Mouse (Mus musculus) cerebellum, postnatal 10 days (tissue): ENCODE data around the gene Prss45.
"Not testable (repeated sequence)": the region's sequence is repeated elsewhere in the genome, so short reads cannot be mapped to it uniquely, and the experiment has no call there.

Experiments used
- DNase-seq, 2 experiments: peaks; one replicate each; pipeline ENCODE4 v3.0.0; 2021; ENCODE audit warnings: mixed read lengths in 2 of 2

Prss45 gene

DNA sequence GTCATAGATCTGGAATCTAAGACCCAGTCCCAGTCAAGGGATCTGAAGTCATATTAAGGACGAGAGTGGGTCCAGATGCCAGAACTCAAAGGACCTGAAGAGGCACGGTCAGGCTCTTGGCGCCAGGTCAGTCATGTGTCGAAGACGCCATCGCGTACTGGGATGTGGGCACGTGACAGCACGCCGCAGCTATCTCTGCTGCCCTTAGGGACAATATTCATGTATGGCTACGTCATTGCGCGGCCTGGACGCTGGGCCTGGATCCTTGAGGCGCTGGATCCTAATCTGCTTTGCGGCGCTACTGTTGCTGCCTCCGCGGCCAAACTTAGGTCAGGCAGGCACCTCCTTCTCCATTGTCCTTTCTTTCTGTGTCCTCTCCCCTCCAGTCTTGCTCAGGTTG is at the start of gene Prss45:
Gene Prss45 (plus strand): TSS at position 178 of the 400 bp plus-strand sequence.
- no peak for DNase-seq

- no peak for DNase-seq
These were observed 46.2 kb upstream of the Prss45 start for GRCm38 (mm10) chr9:110788169-110788568.

GRCm38 (mm10) chr9:110790462-110790861 is 43.9 kb upstream of the Prss45 start:
- DNase-seq, result no peak

- DNase-seq, result no peak
These were observed 37.4 kb upstream of the Prss45 start for GRCm38 (mm10) chr9:110797013-110797412.

GRCm38 (mm10) chr9:110797866-110798265 is 36.5 kb upstream of the Prss45 start, which contains the start of gene Prss42:
Gene Prss42, plus strand, starts transcription at chr9:110798166.
- no peak for DNase-seq

DNA sequence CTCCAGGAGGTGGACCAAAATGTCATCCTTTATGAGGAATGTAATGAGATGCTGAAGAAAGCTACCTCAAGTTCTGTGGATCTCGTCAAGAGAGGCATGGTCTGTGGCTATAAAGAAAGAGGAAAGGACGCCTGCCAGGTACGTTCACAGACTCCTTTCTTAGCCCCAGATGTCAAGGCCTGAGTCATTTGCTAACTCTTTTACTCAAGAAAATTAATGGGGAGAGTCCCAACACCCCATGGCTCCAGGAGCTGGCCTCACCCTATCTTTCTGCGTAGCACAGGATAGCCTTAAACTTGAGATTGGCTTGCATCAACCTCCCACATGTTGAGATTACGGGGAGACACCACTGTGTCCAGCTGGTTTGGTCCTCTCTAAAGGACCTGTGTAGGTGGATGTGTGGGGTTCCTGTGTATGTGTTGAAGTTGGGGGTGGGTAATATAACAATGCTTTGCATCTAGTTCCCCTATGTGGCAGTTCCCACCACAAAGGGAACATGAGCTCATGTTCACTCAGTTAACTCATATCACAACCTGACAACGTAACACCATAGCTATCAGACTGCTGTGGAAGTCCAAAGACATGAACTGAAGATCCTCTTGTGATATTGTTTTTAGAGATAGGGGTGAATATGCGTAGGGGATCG is 33.4 kb upstream of the Prss45 start:
- DNase-seq, result no peak

- no peak for DNase-seq
These were observed 31.1 kb upstream of the Prss45 start for GRCm38 (mm10) chr9:110803294-110803693.

- DNase-seq, result no peak
These were observed 24.3 kb upstream of the Prss45 start for GRCm38 (mm10) chr9:110810051-110810450.

DNA sequence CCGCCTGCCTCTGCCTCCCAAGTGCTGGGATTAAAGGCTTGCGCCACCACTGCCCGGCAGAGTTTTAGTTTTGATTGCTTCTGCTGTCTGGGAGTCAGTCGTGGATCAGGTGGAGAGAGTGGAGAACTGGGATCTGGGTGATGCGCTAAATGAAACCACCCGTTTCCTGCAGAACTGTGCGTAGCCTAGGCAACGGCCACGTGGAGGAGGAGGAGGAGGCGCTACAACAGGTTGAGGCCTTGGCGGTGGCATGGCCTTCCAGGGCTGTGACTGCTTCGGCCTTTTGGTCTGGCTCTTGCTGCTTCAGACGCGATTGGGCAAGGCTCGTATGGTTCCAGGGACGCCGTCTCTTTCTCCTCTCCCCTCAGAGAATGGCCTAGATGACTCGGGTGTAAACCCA is 20.6 kb upstream of the Prss45 start, which contains the start of gene Prss44:
Gene Prss44 (plus strand): TSS at position 206 of the 400 bp plus-strand sequence.
- no peak for DNase-seq

DNA sequence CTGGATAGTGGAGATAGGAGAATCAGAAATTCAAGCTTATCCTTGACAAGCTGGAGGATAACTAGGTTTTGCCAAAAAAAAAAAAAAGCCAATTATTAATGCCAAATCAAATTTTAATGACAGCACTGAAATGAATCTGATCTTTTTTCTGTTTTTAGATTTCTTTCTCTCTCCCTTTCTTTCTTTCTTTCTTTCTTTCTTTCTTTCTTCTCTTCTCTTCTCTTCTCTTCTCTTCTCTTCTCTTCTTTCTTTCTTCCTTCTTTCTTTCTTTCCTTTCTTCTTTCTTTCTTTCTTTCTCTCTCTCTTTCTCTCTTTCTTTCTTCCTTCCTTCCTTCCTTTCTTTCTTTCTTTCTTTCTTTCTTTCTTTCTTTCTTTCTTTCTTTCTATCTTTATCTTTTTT is 13.8 kb upstream of the Prss45 start:
- DNase-seq, result not testable (repeated sequence)

GRCm38 (mm10) chr9:110821436-110821835 is 13.0 kb upstream of the Prss45 start:
- DNase-seq, result no peak

- DNase-seq, result peak; percentile 72 to 73
These were observed 9.0 kb upstream of the Prss45 start for GRCm38 (mm10) chr9:110825426-110825825.

DNA sequence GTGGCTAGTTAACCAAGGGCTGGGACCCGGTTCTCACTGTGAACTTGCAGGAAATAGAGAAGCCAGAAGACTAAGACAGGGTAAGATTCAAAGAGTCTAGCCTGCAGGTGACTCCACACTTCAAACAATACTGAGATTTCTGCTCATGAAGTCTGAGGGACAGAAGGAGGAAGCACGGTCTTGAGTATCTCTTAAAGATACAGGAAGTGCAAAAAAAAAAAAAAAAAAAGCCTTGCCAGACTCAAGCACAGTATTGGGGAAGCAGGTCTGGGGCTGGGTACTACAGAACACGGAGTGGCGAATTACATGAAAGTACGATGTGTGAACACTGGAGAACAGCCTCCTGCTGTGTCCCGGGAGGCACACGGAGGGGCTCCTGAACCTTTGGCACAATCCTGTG is 8.6 kb upstream of the Prss45 start:
- peak in 1 of 2 experiments; percentile 28 for DNase-seq

- DNase-seq, result no peak
These were observed 8.0 kb upstream of the Prss45 start, which contains the start of gene Prss43 for GRCm38 (mm10) chr9:110826390-110826789. Gene Prss43, plus strand, starts transcription at chr9:110826690.

DNA sequence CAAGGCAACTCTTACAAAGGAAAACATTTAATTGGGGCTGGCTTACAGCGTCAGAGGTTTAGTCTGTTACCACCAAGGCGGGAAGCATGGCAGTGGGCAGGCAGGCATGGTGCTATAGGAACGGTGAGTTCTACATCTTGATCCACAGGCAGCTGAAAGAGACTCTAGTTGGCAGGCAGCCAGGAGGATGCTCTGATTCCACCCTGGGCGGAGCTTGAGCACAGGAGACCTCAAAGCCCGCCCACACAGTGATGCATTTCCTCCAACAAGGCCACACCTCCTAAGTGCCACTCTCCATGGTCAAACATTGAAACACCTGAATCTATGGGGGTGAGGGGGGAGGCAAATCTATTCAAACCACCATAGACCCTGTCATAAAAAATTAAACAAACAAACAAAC is 1.4 kb upstream of the Prss45 start:
- DNase-seq, result peak in 1 of 2 experiments; percentile 14

DNA sequence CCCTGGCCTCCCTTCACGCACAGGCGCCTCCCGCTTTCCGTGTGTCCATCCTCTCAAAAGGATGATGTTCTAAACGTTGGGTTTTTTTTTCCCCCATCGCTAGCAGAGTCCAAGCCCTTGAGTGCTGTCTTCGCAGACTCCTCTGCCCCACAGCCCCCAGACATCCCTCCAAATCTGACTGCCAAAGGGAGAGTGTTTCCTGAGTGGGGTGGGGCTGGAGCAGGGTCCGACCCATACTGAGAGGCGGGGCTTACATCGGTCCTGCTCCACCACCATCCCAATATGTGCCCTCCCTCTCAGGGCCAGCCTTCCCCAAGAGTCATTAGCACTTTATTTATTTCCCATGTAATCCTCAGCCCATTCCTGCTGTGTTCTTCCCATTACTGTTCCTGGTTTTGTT is 573 bp downstream of the Prss45 start:
- no peak for DNase-seq

DNA sequence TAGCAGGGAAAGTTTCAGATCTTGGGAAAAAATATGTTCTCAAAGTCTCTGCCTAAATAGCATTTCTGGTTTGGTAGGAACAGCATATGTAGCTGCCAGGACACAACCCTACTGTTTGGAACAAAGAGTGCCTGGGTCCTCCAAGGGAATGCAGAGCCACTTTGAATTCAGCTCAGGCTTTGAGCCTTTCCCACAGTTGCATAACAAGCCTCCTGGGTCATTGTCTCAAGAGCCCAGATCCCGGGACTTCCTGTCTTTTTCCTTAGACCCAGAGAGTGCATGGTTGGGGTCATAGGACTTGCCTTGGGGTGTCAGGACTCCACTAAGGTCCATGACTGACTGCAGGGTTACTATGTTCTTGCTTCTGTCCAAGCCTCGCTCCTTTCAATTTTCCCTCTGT is 1.7 kb downstream of the Prss45 start:
- no peak for DNase-seq

- DNase-seq, result no peak
These were observed 6.5 kb downstream of the Prss45 start for GRCm38 (mm10) chr9:110840905-110841304.

GRCm38 (mm10) chr9:110841438-110841837 is 7.0 kb downstream of the Prss45 start:
- no peak for DNase-seq

GRCm38 (mm10) chr9:110844206-110844605 is 9.8 kb downstream of the Prss45 start, which contains the start of gene Prss46:
Gene Prss46, plus strand, starts transcription at chr9:110844506.
- no peak for DNase-seq

- DNase-seq, result no peak
These were observed 14.8 kb downstream of the Prss45 start for GRCm38 (mm10) chr9:110849162-110849561.

DNA sequence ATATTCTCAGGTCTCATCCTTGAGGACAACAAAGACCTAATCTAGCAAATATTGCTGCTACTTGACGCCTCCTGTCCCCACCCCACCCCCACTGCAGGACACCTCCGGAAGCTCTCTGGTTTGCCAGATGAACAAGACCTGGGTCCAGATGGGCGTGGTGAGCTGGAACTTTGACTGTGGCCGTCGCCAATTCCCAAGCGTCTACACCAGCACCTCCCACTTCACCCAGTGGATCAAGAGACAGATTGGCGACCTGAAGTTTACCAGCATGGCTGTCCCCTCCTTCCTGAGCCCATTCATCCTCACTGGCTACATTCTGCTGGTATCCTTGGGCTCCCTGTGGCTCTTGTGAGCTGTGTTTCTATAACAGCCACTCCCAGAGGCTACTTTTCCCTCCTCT is 21.5 kb downstream of the Prss45 start:
- DNase-seq, result no peak

GRCm38 (mm10) chr9:110856920-110857319 is 22.5 kb downstream of the Prss45 start:
- DNase-seq, result no peak

DNA sequence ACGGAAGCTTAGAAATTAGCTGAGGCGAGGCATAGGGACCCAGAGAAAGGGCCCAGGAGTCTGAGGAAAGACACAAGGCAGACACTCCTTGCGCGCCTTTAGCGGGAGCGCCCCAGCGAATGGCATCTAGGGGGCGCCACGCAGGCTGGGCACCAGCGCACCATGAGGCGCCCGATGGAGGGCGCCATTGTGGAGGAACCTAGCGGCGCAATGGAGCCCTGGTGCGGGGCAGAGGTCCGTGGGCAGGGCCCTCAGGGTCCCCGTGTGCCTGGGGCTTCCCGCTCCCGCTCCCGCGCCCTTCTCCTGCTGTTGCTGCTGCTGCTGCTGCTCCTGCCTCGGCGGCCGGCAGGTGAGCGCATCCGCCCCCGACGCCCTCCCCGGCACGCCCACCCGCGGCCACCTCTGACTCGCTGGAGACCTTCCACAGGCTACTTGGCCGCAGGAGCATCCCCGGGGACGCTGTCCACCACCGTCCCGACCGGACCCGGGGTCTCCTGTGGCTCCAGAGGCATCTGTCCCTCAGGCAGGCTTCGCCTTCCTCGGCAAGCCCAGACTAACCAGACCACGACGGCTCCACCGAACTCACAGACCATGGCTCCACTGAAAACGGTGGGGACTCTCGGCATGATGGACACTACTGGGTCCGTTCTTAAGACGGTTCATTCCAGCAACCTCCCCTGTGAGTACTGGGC is 23.5 kb downstream of the Prss45 start, which contains the start of gene Prss50:
Gene Prss50 (plus strand): TSS at position 187 of the 692 bp plus-strand sequence.
- DNase-seq, result no peak
